Mouse (Mus musculus): ENCODE measurements around the gene Bicra.

Gene Bicra

GRCm38 (mm10) chr7:15966489-15966888 lies 81.2 kb downstream of the Bicra start:
- no peak for DNase-seq

GRCm38 (mm10) chr7:15963798-15964652 lies 83.7 kb downstream of the Bicra start:
- DNase-seq, result no peak

- DNase-seq, result no peak
These were observed 85.1 kb downstream of the Bicra start for GRCm38 (mm10) chr7:15962311-15963288.

- DNase-seq, result no peak
These were observed 85.9 kb downstream of the Bicra start for GRCm38 (mm10) chr7:15961798-15962197.

GRCm38 (mm10) chr7:15961239-15961638 lies 86.5 kb downstream of the Bicra start:
- no peak for DNase-seq

- DNase-seq, result no peak
These were observed 87.0 kb downstream of the Bicra start for GRCm38 (mm10) chr7:15960691-15961090.

GRCm38 (mm10) chr7:15956143-15956542 lies 91.6 kb downstream of the Bicra start:
- no peak for DNase-seq

GRCm38 (mm10) chr7:15955509-15955908 lies 92.2 kb downstream of the Bicra start:
- DNase-seq, result no peak

- DNase-seq, result no peak
These were observed 92.7 kb downstream of the Bicra start for GRCm38 (mm10) chr7:15954978-15955443.

- DNase-seq, result no peak
These were observed 93.3 kb downstream of the Bicra start for GRCm38 (mm10) chr7:15954436-15954835.

- DNase-seq, result no peak
These were observed 94.2 kb downstream of the Bicra start for GRCm38 (mm10) chr7:15953307-15954074.

GRCm38 (mm10) chr7:15952416-15952815 lies 95.3 kb downstream of the Bicra start:
- no peak for DNase-seq

GRCm38 (mm10) chr7:15950008-15950407 lies 97.7 kb downstream of the Bicra start:
- DNase-seq, result no peak

- DNase-seq, result no peak
These were observed 98.4 kb downstream of the Bicra start for GRCm38 (mm10) chr7:15949216-15949790.

GRCm38 (mm10) chr7:15948381-15948941 lies 99.3 kb downstream of the Bicra start:
- DNase-seq, result peak; percentile 83

- no peak for DNase-seq
These were observed 100.0 kb downstream of the Bicra start for GRCm38 (mm10) chr7:15947653-15948260.

GRCm38 (mm10) chr7:15945721-15946536 lies 101.8 kb downstream of the Bicra start, which contains the start of gene Nop53:
Gene Nop53, minus strand, starts transcription at chr7:15946074.
- DNase-seq, result peak; percentile 89

- DNase-seq, result no peak
These were observed 102.5 kb downstream of the Bicra start for GRCm38 (mm10) chr7:15945211-15945610.

- no peak for DNase-seq
These were observed 103.4 kb downstream of the Bicra start for GRCm38 (mm10) chr7:15944311-15944710.

GRCm38 (mm10) chr7:15938621-15939020 lies 109.1 kb downstream of the Bicra start:
- no peak for DNase-seq
